9 mouse cellular contexts compared by ENCODE assay signal in genomic region chr7:6940761-6941231, GRCm38 (mm10). TPM values are rescaled to one million over a fixed set of nuclear protein-coding genes. Genes with fewer than 3 reads are reported as not detected.
A peak's percentile ranks its signal among the peaks of the same experiment; 100 is the strongest.
DNase-seq lines count a peak whose midpoint lies in the region; ATAC-seq and TF ChIP-seq lines count a peak whose summit lies in the region.
"Had no signal": no experiment of that assay in that cellular context is flagged by ENCODE, and none has a peak within 500 bp of the region (broad histone marks: within the 10 kb centered on the region; RNA-seq: fewer than 3 reads in every experiment).

No protein-coding gene starts in this region.

- H3K4me3 ChIP-seq in lung, adult 2 months (replicated peaks; ENCODE audit: extremely low read depth, low read depth, low read length) = no peak overlapping the region
- H3K4me3 ChIP-seq in forebrain, embryonic 12.5 days (replicated peaks) = no peak overlapping the region

- H3K9me3 ChIP-seq in forebrain, embryonic 12.5 days = 0 out of 2 replicates have a peak, but pooled peaks cover 2% of the 10 kb centered on the region

- DNase-seq in lung, adult 2 months = no peak
- no peak for DNase-seq in lung, postnatal 25 days (ENCODE audit: low spot score)
- DNase-seq in R1 (ENCODE audit: low read depth, low spot score) = peak; percentile 59
- peak; percentile 12 to 20 for DNase-seq in kidney, postnatal 4 days
- peak; percentile 59 for DNase-seq in naive thymus-derived CD4-positive, alpha-beta T cell, adult 2 months (ENCODE audit: low read depth)
- DNase-seq in frontal cortex, postnatal 14 days (ENCODE audit: low spot score in 2 of 2) = no peak
- DNase-seq in layer of hippocampus, postnatal 14 days (ENCODE audit: low spot score in 2 of 2) = no peak

- H3K27me3 ChIP-seq in forebrain, embryonic 12.5 days = no peaks in the 10 kb centered on the region

- peak overlapping the region; percentile 31 for H3K4me2 ChIP-seq in forebrain, embryonic 12.5 days

- no peaks in the 10 kb centered on the region for H3K36me3 ChIP-seq in forebrain, embryonic 12.5 days (replicated peaks)

- no peaks in the 10 kb centered on the region for H3K4me1 ChIP-seq in lung, adult 2 months (ENCODE audit: control insufficient read depth, insufficient read depth, low read length)
- H3K4me1 ChIP-seq in forebrain, embryonic 12.5 days = no peaks in the 10 kb centered on the region

- TF ChIP-seq CTCF in lung, adult 2 months (IDR thresholded peaks at IDR 0.05; ENCODE audit: insufficient read depth, low read length) = peak; percentile 43

- no peak for TF ChIP-seq POLR2A in lung, adult 2 months (IDR thresholded peaks at IDR 0.05; ENCODE audit: borderline replicate concordance, extremely low read depth, low read depth, low read length)

- 19% methylated on average over 16 of the region's 16 CpGs for WGBS in lung, adult 2 months
- WGBS in forebrain, embryonic 12.5 days = 21% methylated on average over 16 of the region's 16 CpGs

- peak; percentile 69; the same call in 1 of the 2 replicates for ATAC-seq in forebrain, embryonic 12.5 days (ENCODE audit: low FRiP score)

- no peak overlapping the region for H3K9ac ChIP-seq in forebrain, embryonic 12.5 days

- H3K27ac ChIP-seq in forebrain, embryonic 12.5 days = no peak overlapping the region

RNA-seq across cellular contexts. Expression of gene Aurkc, which starts 54.3 kb away (rescaled TPM):
- 0.21 TPM in 1 of 2 replicates, not detected in the other for polyA plus RNA-seq in lung, adult 2 months (2012; rRNA removed)
- not detected in 2 replicates for polyA plus RNA-seq in forebrain, embryonic 12.5 days (2016; fragmentation: Nextera tagmentation; extraction: Ambion mirVana)
- not detected for total RNA-seq in layer of hippocampus, postnatal 14 days (2021)
- polyA plus RNA-seq: gonadal fat pad, adult 2 months had no signal

Comparison
In these comparisons a context has a peak if more than half of its experiments do, and no peak if none do; other contexts are left out.
1. DNase-seq: peak in R1 (single experiment), kidney, postnatal 4 days (2 of 2) and naive thymus-derived CD4-positive, alpha-beta T cell, adult 2 months (single experiment); none in lung, adult 2 months (single experiment), lung, postnatal 25 days (single experiment), frontal cortex, postnatal 14 days (0 of 2) and layer of hippocampus, postnatal 14 days (0 of 2).